Mouse (Mus musculus): ENCODE measurements around the gene Rpl36al.
A peak's percentile ranks its signal among the peaks of the same experiment; 100 is the strongest.
"Not testable (repeated sequence)": the region's sequence is repeated elsewhere in the genome, so short reads cannot be mapped to it uniquely, and the experiment has no call there.

The Rpl36al gene

GRCm38 (mm10) chr12:69192637-69193036 is 8.8 kb upstream of the Rpl36al start:
- no peak for DNase-seq

- DNase-seq = no peak
Measured at GRCm38 (mm10) chr12:69191396-69191795, 7.5 kb upstream of the Rpl36al start.

GRCm38 (mm10) chr12:69190522-69190921 is 6.6 kb upstream of the Rpl36al start:
- no peak for DNase-seq

- no peak for DNase-seq
Measured at GRCm38 (mm10) chr12:69190074-69190473, 6.2 kb upstream of the Rpl36al start.

GRCm38 (mm10) chr12:69186811-69187471 is 3.1 kb upstream of the Rpl36al start:
- no peak for DNase-seq

GRCm38 (mm10) chr12:69185371-69185770 is 1.5 kb upstream of the Rpl36al start:
- no peak for DNase-seq

GRCm38 (mm10) chr12:69184342-69185295 is 736 bp upstream of the Rpl36al start:
- DNase-seq = no peak

GRCm38 (mm10) chr12:69181800-69182199 is 2.1 kb downstream of the Rpl36al start:
- no peak for DNase-seq

- DNase-seq = no peak
Measured at GRCm38 (mm10) chr12:69179371-69179770, 4.5 kb downstream of the Rpl36al start.

GRCm38 (mm10) chr12:69177526-69177925 is 6.4 kb downstream of the Rpl36al start:
- no peak for DNase-seq

GRCm38 (mm10) chr12:69175975-69176374 is 7.9 kb downstream of the Rpl36al start:
- no peak for DNase-seq

- DNase-seq = no peak
Measured at GRCm38 (mm10) chr12:69171307-69171706, 12.6 kb downstream of the Rpl36al start.

GRCm38 (mm10) chr12:69168461-69169106 is 15.3 kb downstream of the Rpl36al start, which contains the start of gene Lrr1:
Gene Lrr1 (plus strand): TSS chr12:69168814.
- peak; percentile 87 for DNase-seq

GRCm38 (mm10) chr12:69167656-69168460 is 16.0 kb downstream of the Rpl36al start:
- DNase-seq = no peak

- DNase-seq = not testable (repeated sequence)
Measured at GRCm38 (mm10) chr12:69166861-69167581, 16.9 kb downstream of the Rpl36al start.

GRCm38 (mm10) chr12:69164904-69165303 is 19.0 kb downstream of the Rpl36al start:
- DNase-seq = no peak

GRCm38 (mm10) chr12:69163586-69163985 is 20.3 kb downstream of the Rpl36al start:
- not testable (repeated sequence) for DNase-seq

GRCm38 (mm10) chr12:69160677-69161076 is 23.2 kb downstream of the Rpl36al start:
- not testable (repeated sequence) for DNase-seq

- DNase-seq = peak; percentile 28
Measured at GRCm38 (mm10) chr12:69159578-69159940, 24.3 kb downstream of the Rpl36al start.

GRCm38 (mm10) chr12:69158765-69159577 is 24.9 kb downstream of the Rpl36al start, which contains the start of gene Rps29:
Gene Rps29 (minus strand): TSS chr12:69159186.
- DNase-seq = peak; percentile 96

GRCm38 (mm10) chr12:69158366-69158764 is 25.5 kb downstream of the Rpl36al start:
- no peak for DNase-seq
